ENCODE assay signal across 24 mouse cellular contexts in the genomic region with DNA sequence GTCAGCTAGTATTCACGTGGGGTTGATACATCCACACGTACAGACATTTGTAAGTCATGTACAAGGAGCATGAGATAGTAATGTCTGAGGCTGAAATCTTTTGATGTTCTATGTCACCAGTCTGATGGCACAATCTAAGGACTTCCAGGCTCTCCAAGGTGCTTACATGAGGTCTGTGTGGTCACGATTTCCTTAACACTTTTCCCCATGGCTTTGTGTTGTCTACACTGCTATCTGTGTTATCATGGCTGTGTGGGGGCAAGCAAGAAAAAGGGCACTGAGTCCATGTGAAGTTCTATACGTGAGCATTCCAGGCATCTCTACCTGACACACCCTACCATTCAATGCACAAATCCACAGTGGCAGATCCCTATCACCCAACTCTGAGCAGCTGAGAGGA.
"Had no signal": no experiment of that assay in that cellular context is flagged by ENCODE, and none has a peak within 500 bp of the region (broad histone marks: within the 10 kb centered on the region; RNA-seq: fewer than 3 reads in every experiment).

No protein-coding gene starts in this region.

- H3K4me2 ChIP-seq: heart, embryonic 11.5 days; heart, embryonic 13.5 days; heart, embryonic 15.5 days; hindbrain, embryonic 13.5 days; hindbrain, embryonic 15.5 days; limb, embryonic 13.5 days; limb, embryonic 15.5 days; liver, embryonic 12.5 days had no signal

- H3K36me3 ChIP-seq: heart, embryonic 13.5 days; heart, embryonic 15.5 days; hindbrain, embryonic 13.5 days; hindbrain, embryonic 15.5 days; kidney, embryonic 15.5 days; limb, embryonic 13.5 days; limb, embryonic 15.5 days; liver, embryonic 12.5 days had no signal

- H3K27me3 ChIP-seq: heart, embryonic 13.5 days; heart, embryonic 15.5 days; hindbrain, embryonic 13.5 days; hindbrain, embryonic 15.5 days; kidney, embryonic 15.5 days; limb, embryonic 13.5 days; limb, embryonic 15.5 days; liver, embryonic 12.5 days had no signal

- H3K27ac ChIP-seq: heart, embryonic 13.5 days; hindbrain, embryonic 13.5 days; hindbrain, embryonic 15.5 days; hindbrain, postnatal 0 days; kidney, postnatal 0 days; limb, embryonic 13.5 days; limb, embryonic 15.5 days; liver, embryonic 12.5 days; liver, embryonic 14.5 days had no signal

- H3K9ac ChIP-seq: heart, embryonic 13.5 days; heart, embryonic 15.5 days; hindbrain, embryonic 13.5 days; hindbrain, embryonic 15.5 days; kidney, embryonic 15.5 days; limb, embryonic 13.5 days; limb, embryonic 15.5 days; liver, embryonic 12.5 days; liver, embryonic 14.5 days had no signal

- H3K9me3 ChIP-seq: heart, embryonic 13.5 days; heart, embryonic 15.5 days; hindbrain, embryonic 13.5 days; hindbrain, embryonic 15.5 days; kidney, embryonic 15.5 days; limb, embryonic 13.5 days; limb, embryonic 15.5 days; liver, embryonic 12.5 days had no signal

- ATAC-seq: hindbrain, postnatal 0 days; intestine, embryonic 16.5 days; liver, embryonic 12.5 days had no signal

- DNase-seq: gastrocnemius, adult 2 months; gastrocnemius, postnatal 10 days; gastrocnemius, postnatal 25 days; heart, adult 18-20 months; heart, postnatal 36 days; kidney, adult 11 months; kidney, adult 9 months; kidney, postnatal 14 days; layer of hippocampus, adult 9-11 months; layer of hippocampus, postnatal 36 days; left cerebral cortex, postnatal 4 days had no signal

- H3K4me3 ChIP-seq: gastrocnemius, adult 2 months; heart, embryonic 13.5 days; heart, embryonic 15.5 days; hindbrain, embryonic 13.5 days; hindbrain, embryonic 15.5 days; kidney, embryonic 15.5 days; limb, embryonic 13.5 days; limb, embryonic 15.5 days; liver, embryonic 12.5 days had no signal
